Mouse (Mus musculus): ENCODE measurements around the gene Tecpr2.

Tecpr2 gene

GRCm38 (mm10) chr12:110979808-110980207 is 90.7 kb downstream of the Tecpr2 start:
- DNase-seq = no peak

GRCm38 (mm10) chr12:110981736-110982135 is 92.7 kb downstream of the Tecpr2 start:
- DNase-seq = no peak

- peak; percentile 47 for DNase-seq
These were observed 94.0 kb downstream of the Tecpr2 start for GRCm38 (mm10) chr12:110983083-110983482.

- DNase-seq = no peak
These were observed 94.7 kb downstream of the Tecpr2 start for GRCm38 (mm10) chr12:110983714-110984113.

GRCm38 (mm10) chr12:110984598-110984997 is 95.5 kb downstream of the Tecpr2 start:
- no peak for DNase-seq

- no peak for DNase-seq
These were observed 96.1 kb downstream of the Tecpr2 start for GRCm38 (mm10) chr12:110985141-110985540.

GRCm38 (mm10) chr12:110986536-110987425 is 97.7 kb downstream of the Tecpr2 start:
- DNase-seq = no peak

- no peak for DNase-seq
These were observed 100.3 kb downstream of the Tecpr2 start for GRCm38 (mm10) chr12:110989409-110989808.

GRCm38 (mm10) chr12:110990500-110990899 is 101.4 kb downstream of the Tecpr2 start:
- DNase-seq = no peak

GRCm38 (mm10) chr12:110991361-110992127 is 102.5 kb downstream of the Tecpr2 start:
- peak; percentile 84 for DNase-seq

GRCm38 (mm10) chr12:110992128-110992553 is 103.1 kb downstream of the Tecpr2 start:
- peak; percentile 95 for DNase-seq

GRCm38 (mm10) chr12:110992771-110993170 is 103.7 kb downstream of the Tecpr2 start:
- DNase-seq = peak; percentile 66

- no peak for DNase-seq
These were observed 104.2 kb downstream of the Tecpr2 start for GRCm38 (mm10) chr12:110993226-110993625.

- no peak for DNase-seq
These were observed 105.6 kb downstream of the Tecpr2 start for GRCm38 (mm10) chr12:110994666-110995065.

GRCm38 (mm10) chr12:110998092-110998491 is 109.0 kb downstream of the Tecpr2 start:
- no peak for DNase-seq

GRCm38 (mm10) chr12:110999820-111000219 is 110.8 kb downstream of the Tecpr2 start:
- no peak for DNase-seq

- DNase-seq = no peak
These were observed 111.9 kb downstream of the Tecpr2 start for GRCm38 (mm10) chr12:111000956-111001355.

GRCm38 (mm10) chr12:111004142-111004541 is 115.1 kb downstream of the Tecpr2 start:
- DNase-seq = no peak

GRCm38 (mm10) chr12:111005803-111006202 is 116.7 kb downstream of the Tecpr2 start:
- DNase-seq = no peak

GRCm38 (mm10) chr12:111006339-111006738 is 117.3 kb downstream of the Tecpr2 start:
- no peak for DNase-seq

- DNase-seq = peak; percentile 37
These were observed 118.4 kb downstream of the Tecpr2 start for GRCm38 (mm10) chr12:111007134-111008103.
